Mouse (Mus musculus): Measurements from ENCODE around the gene Hexdc. TPM values are rescaled to one million over a fixed set of nuclear protein-coding genes. Genes with fewer than 3 reads are reported as not detected.

Hexdc gene
- polyA plus RNA-seq (2015; fragmentation: Nextera tagmentation; extraction: Ambion mirVana): 9.0 and 9.3 TPM in 2 replicates

DNA sequence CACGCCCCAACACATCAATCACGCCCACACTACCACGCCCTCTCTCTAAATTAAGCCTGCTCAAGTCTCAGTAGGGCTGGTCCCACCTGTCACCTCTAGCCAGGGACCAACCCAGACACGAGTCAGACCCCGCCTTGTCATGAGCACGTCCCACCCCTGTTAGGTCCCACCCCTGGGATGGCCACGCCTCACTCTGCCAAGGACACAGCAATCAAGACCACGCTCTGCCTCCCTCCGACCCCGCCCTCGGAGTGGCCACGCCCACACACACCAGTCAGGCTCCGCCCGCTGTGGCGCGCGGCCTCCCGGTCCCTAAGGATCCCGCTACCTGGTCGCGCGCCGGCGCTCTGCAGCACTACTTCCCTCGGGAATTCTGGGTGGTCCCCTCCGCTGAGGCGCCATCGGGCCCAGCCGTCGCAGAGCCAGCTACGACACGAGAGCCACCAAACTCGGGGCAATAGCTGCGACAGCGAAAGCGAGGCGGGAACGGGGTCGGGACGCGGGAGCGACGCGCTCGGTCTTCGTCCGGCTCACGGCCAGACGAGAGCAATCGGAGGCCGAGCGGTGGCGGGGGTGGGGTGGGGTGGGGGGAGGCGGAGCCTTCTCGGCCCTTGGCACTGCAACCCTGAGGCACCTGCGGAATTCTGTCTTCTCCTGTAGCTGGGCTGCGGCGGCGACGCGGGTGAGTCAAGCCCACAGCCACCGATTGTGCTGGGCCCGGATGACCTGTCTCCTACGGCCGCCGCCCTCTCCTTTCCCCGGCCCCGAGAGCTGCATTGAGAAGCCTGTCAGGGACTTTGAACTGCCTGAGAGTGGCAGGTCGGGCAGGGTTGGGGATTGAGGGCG is at the start of gene Hexdc, which contains the start of gene Ogfod3:
Gene Hexdc, plus strand, starts transcription at position 273 of the 846 bp plus-strand sequence.
Gene Ogfod3, minus strand, starts transcription at position 551 of the 846 bp plus-strand sequence.
- H3K9ac ChIP-seq: peak within 1 kb of the TSS; percentile 79
- H3K4me2 ChIP-seq (replicated peaks): peak within 1 kb of the TSS; percentile 82
- 0 out of 2 replicates have a peak, but pooled peaks cover 3% of the 10 kb centered on the region for H3K36me3 ChIP-seq
- H3K9me3 ChIP-seq: no peaks in the 10 kb centered on the region
- no peaks in the 10 kb centered on the region for H3K27me3 ChIP-seq (replicated peaks)
- peaks cover 10% of the 10 kb centered on the region for H3K4me1 ChIP-seq (replicated peaks)
- ATAC-seq: peak; percentile 99
- H3K27ac ChIP-seq: peak within 1 kb of the TSS; percentile 88
- WGBS: under 1% methylated on average over 70 of the region's 70 CpGs
- peak within 1 kb of the TSS; percentile 84 for H3K4me3 ChIP-seq (replicated peaks)

- H3K36me3 ChIP-seq: no peaks in the 10 kb centered on the region
- H3K9me3 ChIP-seq: no peaks in the 10 kb centered on the region
- peak overlapping the region; percentile 74 for H3K4me2 ChIP-seq (replicated peaks)
- H3K9ac ChIP-seq: peak overlapping the region; percentile 32; the same call in 1 of the 2 replicates
- ATAC-seq: no peak
- WGBS: 2% methylated on average over 45 of the region's 45 CpGs
- peak overlapping the region; percentile 33 for H3K4me3 ChIP-seq (replicated peaks)
- H3K4me1 ChIP-seq (replicated peaks): peaks cover 4% of the 10 kb centered on the region; the same call in 1 of the 2 replicates
- peaks cover 34% of the 10 kb centered on the region for H3K27me3 ChIP-seq (replicated peaks)
- H3K27ac ChIP-seq: no peak overlapping the region
Measured at GRCm38 (mm10) chr11:121156411-121156891, 47.8 kb upstream of the Hexdc start.

- Histone ChIP-seq H3K27ac (no peak within 1 kb of the TSS), H3K4me1 (replicated peaks) (peaks cover 4% of the 10 kb centered on the region; the same call in 1 of the 2 replicates), H3K36me3 (no peaks in the 10 kb centered on the region), H3K9ac (no peak within 1 kb of the TSS), H3K9me3 (no peaks in the 10 kb centered on the region), H3K27me3 (replicated peaks) (peaks cover 30% of the 10 kb centered on the region), H3K4me2 (replicated peaks) (no peak within 1 kb of the TSS), H3K4me3 (replicated peaks) (no peak within 1 kb of the TSS)
- WGBS: 80% methylated on average over 5 of the region's 5 CpGs
- no peak for ATAC-seq
Measured at GRCm38 (mm10) chr11:121159971-121160370, 44.3 kb upstream of the Hexdc start, which contains the start of gene Uts2r. Gene Uts2r (plus strand): TSS chr11:121160271.

DNA sequence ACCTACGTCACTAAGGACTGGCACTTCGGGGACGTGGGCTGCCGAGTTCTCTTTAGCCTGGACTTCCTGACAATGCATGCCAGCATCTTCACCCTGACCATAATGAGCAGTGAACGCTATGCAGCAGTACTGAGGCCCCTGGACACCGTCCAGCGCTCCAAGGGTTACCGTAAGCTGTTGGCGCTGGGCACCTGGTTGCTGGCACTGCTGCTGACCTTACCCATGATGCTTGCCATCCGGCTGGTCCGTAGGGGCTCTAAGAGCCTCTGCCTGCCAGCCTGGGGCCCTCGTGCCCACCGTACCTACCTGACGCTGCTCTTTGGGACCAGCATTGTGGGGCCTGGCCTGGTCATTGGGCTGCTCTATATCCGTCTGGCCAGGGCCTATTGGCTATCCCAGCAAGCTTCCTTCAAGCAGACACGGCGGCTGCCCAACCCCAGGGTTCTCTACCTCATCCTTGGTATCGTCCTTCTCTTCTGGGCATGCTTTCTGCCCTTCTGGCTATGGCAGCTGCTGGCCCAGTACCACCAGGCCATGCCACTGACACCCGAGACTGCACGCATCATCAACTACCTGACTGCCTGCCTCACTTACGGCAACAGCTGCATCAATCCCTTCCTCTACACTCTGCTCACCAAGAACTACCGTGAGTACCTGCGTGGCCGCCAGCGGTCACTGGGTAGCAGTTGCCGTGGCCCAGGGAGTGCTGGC is 43.4 kb upstream of the Hexdc start:
- Histone ChIP-seq H3K36me3 (no peaks in the 10 kb centered on the region), H3K27ac (no peak overlapping the region), H3K4me2 (replicated peaks) (no peak overlapping the region), H3K9ac (no peak overlapping the region), H3K4me1 (replicated peaks) (peaks cover 4% of the 10 kb centered on the region; the same call in 1 of the 2 replicates), H3K9me3 (no peaks in the 10 kb centered on the region), H3K4me3 (replicated peaks) (no peak overlapping the region), H3K27me3 (replicated peaks) (peaks cover 22% of the 10 kb centered on the region)
- 90% methylated on average over 26 of the region's 26 CpGs for WGBS
- no peak for ATAC-seq

DNA sequence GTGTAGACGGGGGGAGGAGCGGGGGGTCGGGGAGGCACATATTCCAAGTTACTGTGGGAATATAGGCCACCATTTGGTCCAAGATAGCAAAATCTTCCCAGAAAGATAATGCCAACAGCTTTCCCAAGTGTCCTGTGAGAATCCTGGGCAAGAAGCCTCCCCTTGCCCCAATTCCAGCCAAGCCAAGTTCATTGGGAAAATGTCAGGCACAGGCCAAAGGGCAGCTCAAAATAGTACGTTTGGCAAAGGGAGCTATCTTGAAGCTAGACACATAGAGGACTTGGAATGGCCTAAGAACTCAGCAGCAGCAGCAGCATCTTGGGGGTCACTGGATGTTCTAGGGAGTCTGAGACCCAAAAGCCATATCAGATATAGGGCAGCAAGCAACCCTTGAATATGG is 40.5 kb upstream of the Hexdc start:
- no peak for ATAC-seq

DNA sequence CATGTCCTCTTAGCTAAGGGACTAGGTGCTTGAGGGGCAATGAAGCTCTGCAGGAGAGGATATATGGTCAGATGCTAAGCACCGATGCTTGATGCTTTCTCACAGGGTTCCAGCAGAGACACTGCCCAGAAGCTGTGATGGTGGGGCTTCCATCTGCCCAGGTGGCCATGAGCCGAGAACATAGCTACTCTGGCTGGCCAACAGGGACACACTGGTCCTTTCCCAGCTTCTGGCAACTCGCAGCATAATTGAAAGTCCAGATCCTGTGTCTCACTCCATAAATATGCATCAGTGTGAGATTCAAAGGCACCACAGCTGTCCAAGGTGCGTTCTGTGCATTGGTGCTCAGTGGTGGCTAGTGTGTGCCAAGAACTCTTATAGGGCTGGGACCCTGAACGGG is 31.0 kb upstream of the Hexdc start:
- Histone ChIP-seq H3K27ac (no peak overlapping the region), H3K4me3 (replicated peaks) (no peak overlapping the region), H3K27me3 (replicated peaks) (no peaks in the 10 kb centered on the region), H3K4me1 (replicated peaks) (0 out of 2 replicates have a peak, but pooled peaks cover 3% of the 10 kb centered on the region), H3K9me3 (no peaks in the 10 kb centered on the region), H3K36me3 (no peaks in the 10 kb centered on the region), H3K4me2 (replicated peaks) (no peak overlapping the region), H3K9ac (no peak overlapping the region)
- ATAC-seq: no peak
- 84% methylated on average over 5 of the region's 5 CpGs for WGBS

More for the DNA sequence above, 40.5 kb upstream of the Hexdc start:
- Histone ChIP-seq H3K9me3 (no peaks in the 10 kb centered on the region), H3K27ac (no peak overlapping the region), H3K4me1 (replicated peaks) (no peaks in the 10 kb centered on the region), H3K4me3 (replicated peaks) (no peak overlapping the region), H3K27me3 (replicated peaks) (no peaks in the 10 kb centered on the region), H3K4me2 (replicated peaks) (no peak overlapping the region), H3K9ac (no peak overlapping the region), H3K36me3 (no peaks in the 10 kb centered on the region)
- 83% methylated on average over 4 of the region's 4 CpGs for WGBS

DNA sequence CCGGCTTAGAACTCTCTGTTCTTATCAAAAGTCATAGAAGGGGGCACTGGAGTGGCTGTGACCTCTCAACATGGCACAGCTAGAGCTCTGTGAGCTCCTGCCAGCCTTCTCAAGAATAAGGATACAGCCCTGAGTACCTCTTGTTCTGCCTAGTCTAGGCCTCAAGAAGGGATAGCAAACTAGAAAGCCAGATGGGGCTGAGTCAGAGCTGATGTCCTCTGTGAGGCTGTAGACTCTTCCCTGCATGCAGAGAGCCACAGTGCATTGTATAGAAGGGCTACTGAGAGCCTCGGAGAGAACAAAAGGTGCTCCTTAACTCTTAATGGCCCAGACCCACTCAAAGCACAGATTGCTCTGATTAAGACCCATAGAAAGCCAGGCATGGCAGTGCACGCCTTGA is 30.0 kb upstream of the Hexdc start:
- Histone ChIP-seq H3K4me2 (replicated peaks) (no peak overlapping the region), H3K27ac (no peak overlapping the region), H3K27me3 (replicated peaks) (no peaks in the 10 kb centered on the region), H3K36me3 (no peaks in the 10 kb centered on the region), H3K9ac (no peak overlapping the region), H3K9me3 (no peaks in the 10 kb centered on the region), H3K4me1 (replicated peaks) (0 out of 2 replicates have a peak, but pooled peaks cover 3% of the 10 kb centered on the region), H3K4me3 (replicated peaks) (no peak overlapping the region)
- no peak for ATAC-seq
- WGBS: 55% methylated on average over 3 of the region's 3 CpGs

- H3K27ac ChIP-seq: no peak overlapping the region
- H3K4me1 ChIP-seq (replicated peaks): 0 out of 2 replicates have a peak, but pooled peaks cover 3% of the 10 kb centered on the region
- no peak overlapping the region for H3K4me3 ChIP-seq (replicated peaks)
- no peak overlapping the region for H3K9ac ChIP-seq
- no peaks in the 10 kb centered on the region for H3K27me3 ChIP-seq (replicated peaks)
- H3K36me3 ChIP-seq: no peaks in the 10 kb centered on the region
- 47% methylated on average over 12 of the region's 12 CpGs for WGBS
- H3K4me2 ChIP-seq (replicated peaks): no peak overlapping the region
- no peaks in the 10 kb centered on the region for H3K9me3 ChIP-seq
- peak; percentile 77 for ATAC-seq
Measured at GRCm38 (mm10) chr11:121176285-121177270, 27.7 kb upstream of the Hexdc start.

GRCm38 (mm10) chr11:121189681-121190080 is 14.6 kb upstream of the Hexdc start:
- H3K9ac ChIP-seq: no peak overlapping the region
- H3K4me1 ChIP-seq (replicated peaks): no peaks in the 10 kb centered on the region
- no peak overlapping the region for H3K27ac ChIP-seq
- H3K36me3 ChIP-seq: no peaks in the 10 kb centered on the region
- WGBS: 89% methylated on average over 3 of the region's 3 CpGs
- ATAC-seq: no peak
- no peak overlapping the region for H3K4me3 ChIP-seq (replicated peaks)
- no peaks in the 10 kb centered on the region for H3K27me3 ChIP-seq (replicated peaks)
- H3K4me2 ChIP-seq (replicated peaks): no peak overlapping the region
- H3K9me3 ChIP-seq: no peaks in the 10 kb centered on the region

DNA sequence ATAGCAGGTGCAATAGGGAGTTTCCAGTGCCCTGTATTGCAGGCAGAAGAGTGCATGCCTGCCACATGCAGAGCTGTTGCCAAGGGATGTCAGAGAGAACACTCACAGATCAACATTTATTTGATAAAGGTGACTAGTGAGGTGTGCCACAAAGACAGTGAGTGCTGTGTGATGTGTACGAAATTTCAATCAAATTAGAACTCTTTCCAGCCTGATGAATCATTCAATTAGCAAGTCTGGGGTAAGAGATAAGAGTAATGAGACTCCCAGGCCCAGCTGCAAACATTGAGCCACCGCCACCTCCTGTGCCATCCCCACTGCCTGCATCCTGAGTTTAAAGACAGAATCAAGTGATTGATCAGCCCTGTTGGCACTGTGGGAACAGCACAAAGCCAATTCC is 11.5 kb upstream of the Hexdc start:
- Histone ChIP-seq H3K9ac (no peak overlapping the region), H3K27ac (no peak overlapping the region), H3K9me3 (no peaks in the 10 kb centered on the region), H3K4me1 (replicated peaks) (no peaks in the 10 kb centered on the region), H3K27me3 (replicated peaks) (no peaks in the 10 kb centered on the region), H3K36me3 (no peaks in the 10 kb centered on the region), H3K4me3 (replicated peaks) (no peak overlapping the region), H3K4me2 (replicated peaks) (no peak overlapping the region)
- 72% methylated on average over 2 of the region's 2 CpGs for WGBS
- ATAC-seq: no peak

GRCm38 (mm10) chr11:121193415-121193814 is 10.8 kb upstream of the Hexdc start:
- no peak overlapping the region for H3K4me3 ChIP-seq (replicated peaks)
- no peak for ATAC-seq
- no peaks in the 10 kb centered on the region for H3K36me3 ChIP-seq
- H3K9ac ChIP-seq: no peak overlapping the region
- H3K27ac ChIP-seq: no peak overlapping the region
- H3K9me3 ChIP-seq: no peaks in the 10 kb centered on the region
- H3K4me2 ChIP-seq (replicated peaks): no peak overlapping the region
- no peaks in the 10 kb centered on the region for H3K27me3 ChIP-seq (replicated peaks)
- 77% methylated on average over 3 of the region's 3 CpGs for WGBS
- no peaks in the 10 kb centered on the region for H3K4me1 ChIP-seq (replicated peaks)

All from intestine, embryonic 15.5 days (tissue).